Mouse (Mus musculus) layer of hippocampus, postnatal 10 days (tissue): ENCODE results near the gene Slc44a4. TPM values are rescaled to one million over a fixed set of nuclear protein-coding genes. Genes with fewer than 3 reads are reported as not detected.
"Not testable (repeated sequence)": the region's sequence is repeated elsewhere in the genome, so short reads cannot be mapped to it uniquely, and the experiment has no call there.

Source experiments
- DNase-seq, 2 experiments: peaks; one replicate each; pipeline ENCODE4 v3.0.0; 2021; ENCODE audit warnings: low spot score in 2 of 2
- total RNA-seq, 2 experiments: library from RNA; stranded (reverse); gene quantifications; 2 replicates each; pipeline ENCODE4 v1.2.3; 2021

The Slc44a4 gene
- total RNA-seq, 2 experiments from 2014 or later = 0.16 to 0.20 TPM

GRCm38 (mm10) chr17:34959130-34959778 is 45.0 kb downstream of the Slc44a4 start, which contains the start of gene Hspa1b:
Gene Hspa1b, minus strand, starts transcription at chr17:34959238.
- peak; percentile 61 to 73 for DNase-seq

GRCm38 (mm10) chr17:34959881-34960515 is 45.7 kb downstream of the Slc44a4 start:
- DNase-seq = no peak

- DNase-seq = no peak
Observed at GRCm38 (mm10) chr17:34960702-34961493, 46.6 kb downstream of the Slc44a4 start.

- no peak for DNase-seq
Observed at GRCm38 (mm10) chr17:34962125-34962524, 47.9 kb downstream of the Slc44a4 start.

GRCm38 (mm10) chr17:34962841-34963240 is 48.6 kb downstream of the Slc44a4 start:
- no peak for DNase-seq

DNA sequence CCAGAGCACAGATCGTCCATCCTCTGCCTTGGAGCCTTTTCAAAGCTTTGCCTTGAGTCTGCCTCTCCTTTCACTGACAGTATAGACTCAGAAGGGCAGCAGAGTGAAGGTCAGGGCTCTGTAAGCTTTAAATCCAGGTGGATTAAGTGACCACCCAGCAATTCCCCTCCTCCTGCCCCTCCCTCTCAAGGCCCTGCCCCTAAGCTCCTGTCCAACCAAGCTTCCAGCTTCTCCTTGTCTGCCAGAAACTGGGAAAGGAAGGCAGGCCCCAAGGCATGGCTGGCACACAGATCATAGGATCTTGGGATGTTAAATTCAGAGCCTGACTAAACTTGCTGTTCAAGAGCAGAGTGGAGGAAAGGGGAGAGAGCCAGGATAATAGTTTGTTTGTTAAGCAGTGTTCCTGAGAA is 50.4 kb downstream of the Slc44a4 start:
- no peak for DNase-seq

DNA sequence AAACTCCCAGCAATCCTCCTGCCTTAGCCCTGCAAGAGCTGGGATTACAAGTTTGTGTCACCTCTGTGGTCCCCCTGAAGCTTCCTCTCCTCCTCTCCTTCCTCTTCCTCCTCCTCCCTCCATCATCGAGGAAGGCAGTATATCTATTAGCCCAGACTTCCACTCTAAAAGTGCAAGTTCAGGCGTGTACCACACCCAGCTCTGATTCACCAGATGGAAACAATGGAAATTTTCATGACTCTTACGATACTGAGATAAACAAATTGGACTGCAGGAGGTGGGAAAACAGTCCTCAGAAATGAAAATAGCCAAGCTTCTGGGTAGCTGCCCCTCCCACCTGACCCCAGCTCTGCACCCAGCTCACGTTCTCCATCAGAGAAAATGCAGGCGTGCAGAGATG is 51.4 kb downstream of the Slc44a4 start:
- no peak for DNase-seq

GRCm38 (mm10) chr17:34969822-34970221 is 55.6 kb downstream of the Slc44a4 start, which contains the start of gene Gm20481:
Gene Gm20481, plus strand, starts transcription at chr17:34969912.
- not testable (repeated sequence) for DNase-seq

DNA sequence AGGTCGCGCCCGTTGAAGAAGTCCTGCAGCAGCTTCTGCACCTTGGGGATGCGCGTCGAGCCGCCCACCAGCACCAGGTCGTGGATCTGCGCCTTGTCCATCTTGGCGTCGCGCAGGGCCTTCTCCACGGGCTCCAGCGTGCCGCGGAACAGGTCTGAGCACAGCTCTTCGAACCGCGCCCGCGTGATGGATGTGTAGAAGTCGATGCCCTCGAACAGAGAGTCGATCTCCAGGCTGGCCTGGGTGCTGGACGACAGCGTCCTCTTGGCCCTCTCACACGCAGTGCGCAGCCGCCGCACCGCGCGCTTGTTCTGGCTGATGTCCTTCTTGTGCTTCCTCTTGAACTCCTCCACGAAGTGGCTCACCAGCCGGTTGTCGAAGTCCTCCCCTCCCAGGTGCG is 56.6 kb downstream of the Slc44a4 start:
- not testable (repeated sequence) for DNase-seq

GRCm38 (mm10) chr17:34971694-34972068 is 57.4 kb downstream of the Slc44a4 start:
- DNase-seq = not testable (repeated sequence)

DNA sequence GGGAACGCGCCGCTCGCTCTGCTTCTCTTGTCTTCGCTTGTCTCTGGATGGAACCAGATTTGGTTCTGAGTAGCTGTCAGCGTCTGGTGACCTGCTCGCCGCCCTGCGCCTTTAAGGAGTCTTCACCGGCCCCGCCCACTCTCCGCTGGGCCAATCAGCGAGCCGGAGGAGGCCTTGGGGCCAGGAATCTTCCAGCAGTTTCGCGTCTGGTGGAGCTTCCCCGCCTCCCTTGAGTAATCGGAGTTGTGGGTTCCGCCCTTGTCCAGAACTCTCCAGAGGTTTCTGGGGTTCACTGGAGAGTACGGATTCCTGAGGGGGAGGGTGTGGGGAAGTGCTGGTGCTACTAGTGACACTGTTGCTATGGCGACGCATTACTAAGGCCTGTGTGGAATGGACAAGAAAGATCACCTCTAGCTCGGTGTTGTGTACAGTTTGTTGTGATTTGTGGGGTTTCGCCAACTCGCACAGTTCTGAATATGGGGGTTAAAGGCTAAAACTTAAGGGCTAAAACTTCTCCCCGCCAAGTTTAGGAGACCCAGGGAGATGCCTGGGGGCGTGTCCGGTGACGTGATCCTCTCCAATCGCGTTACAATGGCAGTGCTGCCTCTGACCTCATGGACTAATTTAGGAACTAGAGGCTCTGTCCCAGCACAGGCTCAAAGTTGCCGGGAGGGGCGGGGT is 57.9 kb downstream of the Slc44a4 start, which contains the start of the genes Hspa1a and Hspa1l:
Gene Hspa1a (minus strand): TSS at position 88 of the 681 bp plus-strand sequence.
Gene Hspa1l (plus strand): TSS at position 635 of the 681 bp plus-strand sequence.
- peak; percentile 57 to 69 for DNase-seq

DNA sequence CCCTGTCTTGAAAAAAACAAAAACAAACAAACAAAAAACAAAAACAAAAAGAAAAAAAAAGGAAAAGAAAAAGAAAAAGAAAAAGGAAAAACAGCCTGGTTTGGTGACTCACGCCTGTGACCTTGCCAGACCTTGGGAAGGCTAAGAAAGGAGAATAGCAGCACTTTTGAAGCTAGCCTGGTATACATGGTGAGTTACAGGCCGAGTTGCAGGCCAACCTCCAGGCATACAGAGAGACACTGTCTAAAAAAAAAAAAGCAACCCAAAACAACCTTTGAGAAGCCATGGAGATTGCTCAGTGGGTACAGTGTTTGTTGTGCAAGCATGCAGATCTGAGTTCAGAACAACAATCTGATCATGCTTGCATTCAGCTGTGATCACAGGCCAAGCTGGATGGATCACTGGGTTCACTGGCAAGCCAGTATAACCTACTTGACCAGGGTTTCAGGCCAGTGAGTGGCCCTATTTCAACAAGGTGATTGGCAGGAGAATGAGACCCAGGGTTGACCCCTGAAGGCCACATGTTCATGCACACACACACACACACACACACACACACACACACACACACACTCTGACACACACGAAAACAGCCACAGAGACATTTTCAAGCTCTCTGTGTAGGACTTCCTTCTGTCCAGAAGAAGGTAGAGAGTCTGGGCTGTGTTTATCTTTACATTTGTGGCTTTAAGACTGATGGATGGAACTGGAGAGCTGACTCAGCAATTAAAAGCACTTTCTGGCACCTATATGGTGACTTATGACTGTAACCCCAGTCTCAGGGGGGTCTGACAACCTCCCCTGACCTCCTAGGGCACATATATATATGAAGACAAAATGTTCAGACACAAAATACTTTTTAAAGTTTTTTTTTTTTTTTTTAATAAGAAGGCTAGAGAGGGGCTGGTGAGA is 61.6 kb downstream of the Slc44a4 start:
- DNase-seq = no peak

DNA sequence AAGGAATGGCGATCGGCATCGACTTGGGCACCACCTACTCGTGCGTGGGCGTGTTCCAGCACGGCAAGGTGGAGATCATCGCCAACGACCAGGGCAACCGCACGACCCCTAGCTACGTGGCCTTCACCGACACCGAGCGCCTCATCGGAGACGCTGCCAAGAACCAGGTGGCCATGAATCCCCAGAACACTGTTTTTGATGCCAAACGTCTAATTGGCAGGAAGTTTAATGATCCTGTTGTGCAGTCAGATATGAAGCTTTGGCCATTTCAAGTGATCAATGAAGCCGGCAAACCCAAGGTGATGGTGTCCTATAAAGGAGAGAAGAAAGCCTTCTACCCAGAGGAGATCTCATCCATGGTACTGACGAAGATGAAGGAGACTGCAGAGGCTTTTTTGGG is 62.7 kb downstream of the Slc44a4 start:
- no peak for DNase-seq

- DNase-seq = no peak
Observed at GRCm38 (mm10) chr17:34978239-34978638, 64.0 kb downstream of the Slc44a4 start.

DNA sequence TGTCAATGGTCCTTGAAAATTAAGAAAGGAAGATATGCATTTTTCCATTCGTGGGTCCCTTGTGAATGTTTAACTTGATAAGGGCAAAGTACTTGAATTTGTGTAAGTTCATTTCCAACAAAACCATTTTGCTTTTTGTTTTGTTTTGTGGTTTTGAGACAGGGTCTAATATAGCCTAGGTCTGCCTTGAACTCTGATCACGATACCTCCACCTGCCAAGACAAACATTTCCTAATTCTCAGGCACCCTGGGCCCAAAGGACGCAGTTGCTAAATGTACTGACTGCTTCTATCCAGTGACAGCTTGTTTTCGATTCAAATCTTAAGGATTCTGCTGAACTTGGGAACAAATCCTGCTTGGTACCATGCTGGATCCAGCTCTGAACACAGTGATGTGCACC is 65.4 kb downstream of the Slc44a4 start:
- DNase-seq = no peak

Other genes with a start within 250 kb of the Slc44a4 start
- 1 to 10 TPM; 4.1 to 4.7 TPM for gene Tnxb, start 243.9 kb upstream of the Slc44a4 start, total RNA-seq
- 1 to 10 TPM; 8.7 to 9.6 TPM for gene C4b, start 170.6 kb upstream of the Slc44a4 start, total RNA-seq
- gene Cyp21a1, start 109.9 kb upstream of the Slc44a4 start, total RNA-seq = not detected
- 10 to 100 TPM; 63.6 to 64.2 TPM for gene Stk19, start 77.5 kb upstream of the Slc44a4 start, total RNA-seq
- gene Dxo, start 77.4 kb upstream of the Slc44a4 start, total RNA-seq = 10 to 100 TPM; 36.1 to 39.9 TPM
- 10 to 100 TPM; 71.4 to 74.8 TPM for gene Skiv2l, start 64.3 kb upstream of the Slc44a4 start, total RNA-seq
- 10 to 100 TPM; 30.2 to 38.5 TPM for gene Nelfe, start 64.1 kb upstream of the Slc44a4 start, total RNA-seq
- gene Cfb, start 51.9 kb upstream of the Slc44a4 start, total RNA-seq = not detected
- gene Zbtb12, start 35.0 kb upstream of the Slc44a4 start, total RNA-seq = 10 to 100 TPM in 1 of 2 experiments, 1 to 10 TPM in 1; 9.8 to 10.0 TPM
- gene Gm20547, start 32.4 kb upstream of the Slc44a4 start, total RNA-seq = under 1 TPM in 1 of 2 experiments, not detected in 1; 0.20 TPM
- gene C2, start 16.2 kb upstream of the Slc44a4 start, total RNA-seq = 1 to 10 TPM; 1.3 to 1.4 TPM
- 100 to 1,000 TPM; 174 to 175 TPM for gene Ehmt2, start 16.0 kb upstream of the Slc44a4 start, total RNA-seq
- 10 to 100 TPM; 23.6 to 24.4 TPM for gene Neu1, start 16.8 kb downstream of the Slc44a4 start, total RNA-seq
- 1 to 10 TPM; 4.3 to 5.3 TPM for gene Hspa1b, start 44.8 kb downstream of the Slc44a4 start, total RNA-seq
- gene Gm20481, start 55.4 kb downstream of the Slc44a4 start, total RNA-seq = not detected
- 1 to 10 TPM; 6.8 to 8.7 TPM for gene Hspa1a, start 57.7 kb downstream of the Slc44a4 start, total RNA-seq
- gene Hspa1l, start 58.2 kb downstream of the Slc44a4 start, total RNA-seq = under 1 TPM; 0.30 to 0.38 TPM
- gene Lsm2, start 67.4 kb downstream of the Slc44a4 start, total RNA-seq = 10 to 100 TPM; 24.2 to 25.9 TPM
- gene Vars, start 86.5 kb downstream of the Slc44a4 start, total RNA-seq = 10 to 100 TPM; 56.3 to 62.1 TPM
- under 1 TPM; 0.16 to 0.30 TPM for gene Vwa7, start 102.1 kb downstream of the Slc44a4 start, total RNA-seq
- gene Sapcd1, start 113.5 kb downstream of the Slc44a4 start, total RNA-seq = 1 to 10 TPM in 1 of 2 experiments, under 1 TPM in 1; 0.53 to 1.4 TPM
- gene Msh5, start 132.3 kb downstream of the Slc44a4 start, total RNA-seq = 1 to 10 TPM in 1 of 2 experiments, under 1 TPM in 1; 0.91 to 1.4 TPM
- 10 to 100 TPM; 19.3 to 19.6 TPM for gene Clic1, start 135.5 kb downstream of the Slc44a4 start, total RNA-seq
- 10 to 100 TPM; 47.3 to 59.0 TPM for gene Ddah2, start 144.6 kb downstream of the Slc44a4 start, total RNA-seq
- not detected for gene Ly6g6c, start 150.9 kb downstream of the Slc44a4 start, total RNA-seq
- gene Mpig6b, start 151.7 kb downstream of the Slc44a4 start, total RNA-seq = not detected
- gene Ly6g6e, start 162.4 kb downstream of the Slc44a4 start, total RNA-seq = 1 to 10 TPM; 2.8 to 3.5 TPM
- gene Ly6g6d, start 163.6 kb downstream of the Slc44a4 start, total RNA-seq = 1 to 10 TPM in 1 of 2 experiments, under 1 TPM in 1; 0.78 to 1.6 TPM
- gene Ly6g6f, start 171.1 kb downstream of the Slc44a4 start, total RNA-seq = not detected
- gene Abhd16a, start 174.8 kb downstream of the Slc44a4 start, total RNA-seq = 10 to 100 TPM; 77.4 to 79.9 TPM
- not detected for gene Ly6g5c, start 193.8 kb downstream of the Slc44a4 start, total RNA-seq
- gene Ly6g5b, start 201.0 kb downstream of the Slc44a4 start, total RNA-seq = under 1 TPM; 0.58 to 0.82 TPM
- 10 to 100 TPM; 10.7 to 14.6 TPM for gene Gpank1, start 207.0 kb downstream of the Slc44a4 start, total RNA-seq
- gene Csnk2b, start 207.6 kb downstream of the Slc44a4 start, total RNA-seq = 100 to 1,000 TPM; 178 to 202 TPM
- 10 to 100 TPM; 21.4 to 25.9 TPM for gene D17H6S53E, start 211.9 kb downstream of the Slc44a4 start, total RNA-seq
- gene Apom, start 217.6 kb downstream of the Slc44a4 start, total RNA-seq = not detected
- 100 to 1,000 TPM; 284 to 308 TPM for gene Bag6, start 220.7 kb downstream of the Slc44a4 start, total RNA-seq